Mouse (Mus musculus) left cerebral cortex, adult 2 months (tissue): ENCODE data around the gene Cd4. TPM values are rescaled to one million over a fixed set of nuclear protein-coding genes. Genes with fewer than 3 reads are reported as not detected.

Experiments
- DNase-seq, 2 experiments: peaks; one replicate each; pipeline ENCODE4 v3.0.0; 2021 to 2022; ENCODE audit warnings: low spot score in 2 of 2, mixed read lengths in 1 of 2; ENCODE audit errors: extremely low spot score in 1 of 2
- H3K27ac ChIP-seq: fragments of 200-600 bp; 2 replicates; pipeline ENCODE4 v1.8.1; 2022
- H3K4me3 ChIP-seq: fragments of 200-600 bp; 2 replicates; pipeline ENCODE4 v1.8.1; 2022
- CTCF ChIP-seq: fragments of 200-600 bp; IDR thresholded peaks from 2 replicates; pipeline ENCODE4 v1.8.1; 2022; ENCODE audit warnings: antibody characterized with exemption, mild to moderate bottlenecking, moderate library complexity
- intact Hi-C: fragments of 180-260 bp; cut with DNase I; formaldehyde crosslinking; loops from one replicate; pipeline ENCODE4 v1.15.1; 2025
- total RNA-seq, 2 experiments: library from RNA; stranded (reverse); gene quantifications; 2 replicates each; pipeline ENCODE4 v1.2.3; 2021

The Cd4 gene
- total RNA-seq, 2 experiments from 2014 or later = 2.0 to 4.6 TPM

- no peak overlapping the region for H3K4me3 ChIP-seq
- intact Hi-C loops = no loop called here
- TF ChIP-seq CTCF = no peak
Observed at GRCm38 (mm10) chr6:124914511-124914910, 26.5 kb upstream of the Cd4 start.

GRCm38 (mm10) chr6:124913721-124914285 lies 25.8 kb upstream of the Cd4 start:
- no peak for TF ChIP-seq CTCF
- H3K27ac ChIP-seq = 0 out of 2 replicates have a peak overlapping the region, but pooled peaks have one; percentile 15

More at GRCm38 (mm10) chr6:124914511-124914910, 26.5 kb upstream of the Cd4 start:
- no peak for DNase-seq
- H3K27ac ChIP-seq = peak overlapping the region; percentile 41

GRCm38 (mm10) chr6:124913214-124913613 lies 25.2 kb upstream of the Cd4 start:
- H3K4me3 ChIP-seq = no peak overlapping the region
- no peak for TF ChIP-seq CTCF
- intact Hi-C loops = no loop called here
- H3K27ac ChIP-seq = 0 out of 2 replicates have a peak overlapping the region, but pooled peaks have one; percentile 15
- DNase-seq = no peak

More at GRCm38 (mm10) chr6:124913721-124914285, 25.8 kb upstream of the Cd4 start:
- no peak for DNase-seq
- intact Hi-C loops = no loop called here
- H3K4me3 ChIP-seq = no peak overlapping the region

GRCm38 (mm10) chr6:124911533-124912218 lies 23.7 kb upstream of the Cd4 start, which contains the start of gene Lag3:
Gene Lag3, minus strand, starts transcription at chr6:124911705.
- intact Hi-C loops = no loop called here
- no peak for DNase-seq
- TF ChIP-seq CTCF = no peak

GRCm38 (mm10) chr6:124910032-124910431 lies 22.0 kb upstream of the Cd4 start:
- intact Hi-C loops = no loop called here
- H3K4me3 ChIP-seq = no peak overlapping the region; the same call in 1 of the 2 replicates
- DNase-seq = no peak

More at GRCm38 (mm10) chr6:124911533-124912218, 23.7 kb upstream of the Cd4 start, which contains the start of gene Lag3:
- Histone ChIP-seq H3K27ac (no peak within 1 kb of the TSS), H3K4me3 (no peak within 1 kb of the TSS)

GRCm38 (mm10) chr6:124907767-124908166 lies 19.7 kb upstream of the Cd4 start:
- DNase-seq = no peak
- Histone ChIP-seq H3K4me3 (no peak overlapping the region), H3K27ac (no peak overlapping the region)
- intact Hi-C loops = no loop called here
- no peak for TF ChIP-seq CTCF

More at GRCm38 (mm10) chr6:124910032-124910431, 22.0 kb upstream of the Cd4 start:
- no peak overlapping the region for H3K27ac ChIP-seq
- TF ChIP-seq CTCF = no peak

GRCm38 (mm10) chr6:124904991-124905860 lies 17.2 kb upstream of the Cd4 start:
- DNase-seq = no peak
- Histone ChIP-seq H3K4me3 (peak overlapping the region; percentile 48), H3K27ac (peak overlapping the region; percentile 97)
- no peak for TF ChIP-seq CTCF
- intact Hi-C loops = loop anchor here (1.0 to 5.0 kb wide), 4 partner anchors 12 to 177 kb away; no protein-coding TSS in a partner anchor

- H3K4me3 ChIP-seq = peak overlapping the region; percentile 48
- TF ChIP-seq CTCF = peak; percentile 61
- peak; percentile 68 to 76 for DNase-seq
Observed at GRCm38 (mm10) chr6:124904161-124904981, 16.4 kb upstream of the Cd4 start.

GRCm38 (mm10) chr6:124903580-124904151 lies 15.6 kb upstream of the Cd4 start:
- Histone ChIP-seq H3K4me3 (peak overlapping the region; percentile 48), H3K27ac (peak overlapping the region; percentile 97)
- intact Hi-C loops = loop anchor here (1.0 to 5.0 kb wide), 5 partner anchors 14 to 179 kb away; no protein-coding TSS in a partner anchor
- TF ChIP-seq CTCF = peak; percentile 91
- peak; percentile 89 to 92 for DNase-seq

More at GRCm38 (mm10) chr6:124904161-124904981, 16.4 kb upstream of the Cd4 start:
- intact Hi-C loops = loop anchor here (1.0 to 5.0 kb wide), 4 partner anchors 13 to 178 kb away; no protein-coding TSS in a partner anchor
- peak overlapping the region; percentile 97 for H3K27ac ChIP-seq

GRCm38 (mm10) chr6:124901851-124902250 lies 13.8 kb upstream of the Cd4 start:
- intact Hi-C loops = loop anchor here (5.0 kb wide), 1 partner anchor 180 kb away; no protein-coding TSS in a partner anchor
- H3K27ac ChIP-seq = no peak overlapping the region
- TF ChIP-seq CTCF = no peak

More at GRCm38 (mm10) chr6:124901851-124902250, 13.8 kb upstream of the Cd4 start:
- H3K4me3 ChIP-seq = no peak overlapping the region
- DNase-seq = no peak
